Mouse (Mus musculus) thymus, adult 18-20 months (tissue): Measurements from ENCODE around the gene Numb.
"Not testable (repeated sequence)": the region's sequence is repeated elsewhere in the genome, so short reads cannot be mapped to it uniquely, and the experiment has no call there.

Source experiments
- DNase-seq, 2 experiments: peaks; one replicate each; pipeline ENCODE4 v3.0.0; 2022; ENCODE audit warnings: mixed read lengths in 2 of 2

Gene Numb

DNA sequence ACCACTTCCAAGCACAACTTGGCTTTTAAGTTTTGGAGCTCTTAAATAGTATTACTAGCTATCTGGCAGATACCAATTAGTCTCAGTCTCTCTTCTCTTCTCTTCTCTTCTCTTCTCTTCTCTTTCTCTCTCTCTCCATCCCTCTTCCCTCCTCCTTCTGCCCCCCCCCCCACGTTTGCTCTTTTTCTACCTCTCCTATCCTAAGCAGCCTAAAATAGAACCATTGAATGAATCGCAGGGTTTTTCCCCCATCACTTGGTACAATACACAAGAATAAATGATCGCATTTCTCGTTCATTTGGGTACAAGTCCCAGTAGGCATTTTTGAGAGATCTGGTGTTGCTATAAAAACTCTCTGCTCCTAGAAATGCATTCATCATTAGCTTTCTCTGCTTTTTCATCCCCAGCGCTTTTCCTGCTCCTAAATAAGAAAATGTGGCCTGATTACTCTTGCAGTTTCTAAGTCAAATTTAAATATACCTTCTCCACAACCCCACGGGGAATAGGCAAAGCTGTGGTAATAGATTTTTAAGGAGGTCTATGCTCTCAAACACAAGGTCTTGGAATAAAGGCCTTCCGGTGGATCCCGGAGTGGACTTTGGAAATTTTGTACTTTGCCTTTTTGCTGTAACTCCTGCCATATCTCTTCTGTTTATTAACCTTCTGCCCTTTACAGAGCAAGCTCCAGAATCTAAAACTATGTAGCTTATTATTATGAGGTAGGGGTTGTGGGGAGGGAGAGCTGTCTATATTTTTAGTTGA lies 1.2 kb upstream of the Numb start:
- no peak for DNase-seq

DNA sequence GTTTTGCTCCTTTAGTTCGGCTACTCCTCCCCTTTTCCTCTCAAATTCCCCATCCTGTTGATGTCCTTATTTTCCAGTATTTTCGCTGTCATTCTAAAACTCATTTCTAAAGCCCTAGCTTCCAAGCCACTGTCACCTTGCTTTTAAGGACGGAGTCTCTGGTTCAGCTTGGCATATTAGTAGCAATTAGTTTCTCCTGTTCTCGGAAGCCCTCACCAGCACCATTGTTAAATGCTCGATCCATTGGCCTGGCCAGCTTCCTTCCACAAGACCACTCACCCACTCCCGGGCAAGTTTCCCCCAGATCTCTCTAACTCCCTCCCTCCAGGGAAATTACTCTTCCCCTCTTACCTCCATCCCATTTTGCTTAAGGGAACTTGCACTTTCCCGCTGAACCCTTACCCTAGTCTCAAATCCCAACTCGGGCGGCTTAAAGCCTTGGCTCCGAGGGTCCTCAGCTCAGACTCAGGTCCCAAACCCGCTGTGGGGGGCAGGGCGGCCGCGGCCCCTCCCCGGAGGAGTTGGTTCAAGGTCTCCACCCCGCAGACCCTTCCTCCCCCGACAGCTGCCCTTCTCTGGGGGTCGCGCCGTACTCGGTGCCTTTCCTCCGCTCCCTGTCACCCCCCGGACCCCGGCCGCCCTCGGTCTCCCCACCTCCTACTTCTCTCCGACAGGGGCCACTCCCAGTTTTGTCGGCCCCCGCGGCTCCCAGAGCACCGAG lies 853 bp downstream of the Numb start:
- DNase-seq: peak; percentile 30 to 43

DNA sequence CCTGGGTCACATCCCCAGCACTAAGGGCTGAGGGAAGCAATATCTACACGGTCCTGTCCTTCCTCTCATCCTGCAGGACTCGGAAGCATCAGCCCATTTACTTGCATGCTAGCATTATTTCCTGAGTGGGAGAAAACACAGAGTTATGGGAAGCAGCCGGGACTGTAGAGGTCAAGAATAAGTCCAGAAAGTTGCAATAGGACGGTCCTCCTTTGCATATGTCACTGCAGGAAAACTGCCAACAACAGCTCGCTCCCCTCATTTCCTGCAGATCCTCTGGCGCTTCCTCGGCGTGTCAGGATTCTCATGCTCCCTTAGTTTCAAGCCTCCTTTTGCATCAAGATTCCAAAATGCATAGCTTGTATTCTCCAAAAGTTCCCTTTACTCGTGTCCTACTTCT lies 4.8 kb downstream of the Numb start:
- no peak for DNase-seq

DNA sequence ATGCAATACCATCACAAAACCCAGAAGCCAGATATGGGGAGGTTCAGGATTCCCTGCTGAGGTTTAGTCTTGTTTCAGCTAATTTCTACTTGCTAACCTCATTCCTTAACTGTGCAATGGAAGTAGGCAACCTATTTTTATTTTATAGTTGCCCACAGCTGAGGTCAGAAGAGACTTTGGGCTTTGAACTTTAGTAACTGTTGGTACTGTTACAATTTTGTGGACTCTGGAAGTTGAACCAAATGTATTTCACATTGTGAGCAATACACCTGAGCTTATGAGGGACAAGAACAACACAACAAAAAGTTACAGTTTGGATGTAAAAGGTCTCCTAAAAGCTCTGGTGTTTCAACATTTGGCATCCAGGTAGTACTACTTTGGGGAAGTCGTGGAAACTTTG lies 6.9 kb downstream of the Numb start:
- no peak for DNase-seq

DNA sequence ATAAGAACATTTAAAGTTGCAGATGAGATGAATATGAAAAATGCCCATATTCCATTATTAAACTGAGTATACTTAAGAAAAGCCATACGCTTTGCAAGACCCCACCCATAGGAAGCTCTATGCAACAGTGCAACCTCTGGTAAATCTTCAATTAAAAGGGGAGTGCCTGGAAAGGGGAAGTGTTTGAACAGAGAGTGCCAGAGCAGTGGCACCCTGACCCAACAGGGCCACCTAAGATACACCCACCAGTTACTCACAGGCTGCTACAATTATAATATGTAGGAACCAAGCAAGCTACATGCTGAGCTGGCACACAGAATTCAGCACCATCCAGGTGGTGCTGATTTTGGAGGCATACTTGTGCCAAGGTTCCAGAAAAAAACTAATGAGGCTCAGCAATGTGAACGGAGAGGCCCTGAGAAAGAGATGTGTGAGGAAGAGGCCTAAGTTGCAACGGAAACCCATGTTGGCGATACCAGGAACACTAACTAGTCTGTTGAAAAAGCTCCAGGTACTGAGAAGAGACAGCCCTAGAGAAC lies 7.5 kb downstream of the Numb start:
- no peak for DNase-seq

DNA sequence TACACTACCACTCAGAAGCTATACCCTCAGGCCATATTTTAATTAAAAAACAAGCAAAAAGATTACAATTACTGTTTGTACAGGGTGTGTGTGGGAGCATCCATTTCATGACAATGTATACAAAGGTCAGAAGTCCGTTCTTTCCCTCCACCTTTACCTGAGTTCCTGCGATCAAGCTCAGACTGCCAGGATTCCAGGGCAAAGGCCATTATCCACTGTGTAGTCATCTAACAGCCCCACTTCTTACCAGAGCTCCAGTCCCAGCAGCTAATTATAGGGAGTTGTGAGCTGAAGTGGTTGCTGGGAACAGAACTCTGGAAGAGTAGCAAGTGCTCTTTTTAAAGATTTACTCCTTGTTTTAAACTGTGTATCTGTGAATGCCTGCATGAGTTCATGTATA lies 11.3 kb downstream of the Numb start:
- no peak for DNase-seq

DNA sequence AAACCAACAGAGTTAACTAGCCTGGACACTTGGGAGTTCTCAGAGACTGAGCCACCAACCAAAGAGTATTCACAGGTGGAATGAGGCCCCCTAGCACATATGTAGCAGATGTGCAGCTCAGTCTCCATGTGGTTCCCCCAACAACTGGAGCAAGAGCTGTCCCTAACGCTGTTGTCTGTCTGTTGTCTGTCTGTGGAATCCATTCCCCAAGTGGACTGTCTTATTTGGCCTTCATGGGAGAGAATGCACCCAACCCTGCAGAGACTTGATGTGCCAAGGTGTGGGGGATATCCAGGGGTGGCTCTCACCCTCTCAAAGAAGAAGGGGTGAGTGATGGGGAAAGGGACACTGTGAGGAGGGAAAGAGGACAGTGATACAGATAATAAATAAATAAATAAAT lies 28.8 kb downstream of the Numb start:
- DNase-seq: no peak

DNA sequence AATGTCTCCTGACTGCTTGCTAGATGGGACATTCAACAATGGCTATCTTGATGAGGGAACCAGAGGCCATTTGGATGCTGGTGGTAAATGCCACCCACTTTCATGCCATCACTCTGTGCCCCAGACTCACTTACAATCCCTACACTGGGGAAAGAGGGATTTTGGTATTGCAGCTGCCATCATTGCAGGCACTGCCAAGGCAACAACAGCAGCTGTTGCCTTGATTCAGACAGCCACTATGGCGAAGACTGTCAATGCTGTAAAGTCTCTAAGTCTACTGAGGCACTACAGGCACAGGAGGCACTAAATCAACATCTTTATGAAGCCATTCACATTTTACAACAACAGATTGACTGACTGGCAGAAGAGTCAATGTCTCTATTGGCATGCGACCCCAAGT lies 30.5 kb downstream of the Numb start:
- DNase-seq: no peak

DNA sequence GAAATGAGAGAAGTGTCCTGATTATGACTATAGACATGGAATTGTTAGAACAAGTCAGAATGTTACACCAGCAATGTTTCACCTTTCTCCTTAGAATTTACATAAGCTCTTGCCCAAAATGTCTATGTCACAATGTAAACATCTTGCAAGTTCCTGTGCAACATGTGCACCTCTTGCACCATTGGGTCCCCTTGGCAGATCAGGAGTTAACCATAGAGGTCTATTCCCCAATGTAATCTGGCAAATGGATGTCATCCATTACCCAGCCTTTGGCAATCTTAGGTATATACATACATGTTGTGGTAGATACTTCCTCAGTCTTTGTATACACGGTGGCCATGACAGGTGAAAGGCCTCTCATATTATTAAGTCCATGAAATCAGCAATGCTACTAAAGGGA lies 32.6 kb downstream of the Numb start:
- no peak for DNase-seq

DNA sequence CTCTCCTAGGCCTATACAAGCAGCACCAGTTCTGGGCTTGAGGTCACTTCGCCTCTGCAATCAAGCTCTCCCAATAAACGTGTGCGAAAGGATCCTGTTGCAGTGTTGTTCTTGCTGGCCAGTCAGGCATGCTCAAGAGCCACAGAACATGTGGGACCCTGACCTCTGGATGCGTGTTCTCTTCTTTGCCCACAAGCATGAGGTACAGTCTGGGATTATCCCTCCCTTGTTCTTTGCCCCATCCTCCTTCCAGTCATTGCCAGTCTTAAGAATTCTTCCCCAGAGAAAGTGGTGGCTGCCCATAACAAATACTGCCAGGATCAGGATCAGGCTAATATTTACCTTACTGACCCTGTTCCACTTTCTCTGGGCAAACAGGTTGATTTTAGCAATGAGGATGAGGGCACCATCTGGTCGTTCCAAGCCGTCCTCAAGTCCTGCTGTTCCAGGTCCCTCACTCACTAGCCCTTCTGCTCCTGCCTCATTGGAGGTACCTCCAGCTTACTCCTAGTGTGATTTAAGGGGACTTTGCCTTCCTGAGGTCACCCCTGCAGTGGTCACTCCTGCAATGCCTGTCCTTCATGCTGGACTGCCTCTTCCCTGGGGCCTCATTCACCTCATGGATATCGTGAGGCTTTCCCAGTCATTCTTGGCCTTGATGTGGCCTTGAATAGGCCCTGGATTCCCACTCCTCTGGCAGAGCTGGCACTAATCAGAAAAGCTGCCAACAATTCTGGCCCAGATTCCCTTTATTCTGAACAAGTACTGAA lies 36.0 kb downstream of the Numb start:
- DNase-seq: no peak

DNA sequence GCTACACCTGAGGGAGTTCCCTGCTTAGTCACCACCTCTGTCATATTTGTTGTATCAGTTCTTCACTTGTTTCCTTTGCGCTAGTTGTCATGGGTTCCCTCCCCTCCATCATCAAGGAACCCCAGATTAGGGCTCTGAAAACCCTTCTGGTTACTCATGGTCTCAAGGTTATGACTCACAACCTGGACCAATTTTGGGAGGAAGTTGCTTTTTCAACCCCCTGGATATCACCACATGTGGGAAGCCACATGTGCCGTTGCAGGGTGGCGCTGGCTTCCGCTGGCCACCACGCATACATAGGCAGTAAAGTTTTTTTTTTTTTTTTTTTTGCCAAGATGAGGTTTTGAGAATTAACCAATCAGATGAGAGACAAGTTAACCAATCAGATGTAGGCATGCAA lies 36.7 kb downstream of the Numb start:
- DNase-seq: not testable (repeated sequence)

DNA sequence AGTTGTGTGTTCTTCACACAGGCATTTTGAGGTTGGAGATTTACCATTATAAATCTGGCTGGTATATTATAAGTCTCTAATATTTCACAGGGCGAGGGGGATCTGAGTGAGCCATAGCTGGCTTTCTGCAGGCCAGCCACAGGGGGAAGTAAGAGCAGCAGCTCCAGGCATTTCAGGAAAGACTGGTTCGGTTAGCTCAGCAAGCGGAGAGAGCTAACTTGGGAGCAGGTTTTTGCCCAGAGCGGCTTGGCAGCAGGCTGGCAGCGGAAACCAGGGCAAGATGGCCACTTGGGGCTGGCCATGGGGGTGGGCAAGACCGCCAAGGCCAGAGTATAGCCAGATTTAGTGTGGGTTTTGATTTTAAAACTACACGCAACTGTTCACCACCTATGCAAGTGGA lies 39.2 kb downstream of the Numb start:
- DNase-seq: no peak

DNA sequence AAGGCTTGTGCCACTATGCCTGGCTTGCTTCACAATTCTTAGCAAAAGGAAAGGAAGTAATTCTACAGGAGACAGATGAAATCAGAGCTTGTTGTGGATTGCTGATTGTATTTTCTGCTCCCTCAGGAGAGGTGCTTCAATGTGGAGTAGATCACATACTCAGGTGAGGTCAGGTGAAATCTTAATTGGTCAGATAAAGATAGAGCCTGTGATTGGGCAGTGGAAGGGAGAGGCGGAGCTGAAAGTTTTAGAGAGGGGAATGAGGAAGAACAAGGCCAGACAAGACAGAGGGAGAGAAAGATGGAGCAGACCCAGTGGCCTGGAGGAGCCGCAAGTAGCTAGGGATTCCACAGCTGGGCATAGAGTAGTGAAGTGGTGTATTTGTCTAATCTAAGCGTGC lies 39.6 kb downstream of the Numb start:
- no peak for DNase-seq

DNA sequence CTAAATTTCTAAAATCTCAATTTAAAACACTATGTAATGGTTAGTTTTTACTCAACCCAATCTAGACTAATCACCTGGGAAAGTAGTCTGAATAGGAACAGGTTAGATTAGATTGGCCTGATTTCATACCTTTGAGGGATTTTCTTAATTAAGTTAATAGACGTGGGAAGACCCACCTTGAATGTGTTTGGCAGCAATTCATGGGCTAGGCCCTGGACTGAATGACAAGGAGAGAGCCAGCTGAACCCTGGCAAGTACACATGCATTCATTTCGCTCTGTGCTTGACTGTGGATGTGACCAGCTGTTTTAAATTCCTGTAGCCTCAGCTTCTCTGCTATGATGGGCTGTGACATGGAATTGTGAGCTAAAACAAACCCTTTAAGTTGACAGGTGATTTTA lies 40.8 kb downstream of the Numb start:
- no peak for DNase-seq

DNA sequence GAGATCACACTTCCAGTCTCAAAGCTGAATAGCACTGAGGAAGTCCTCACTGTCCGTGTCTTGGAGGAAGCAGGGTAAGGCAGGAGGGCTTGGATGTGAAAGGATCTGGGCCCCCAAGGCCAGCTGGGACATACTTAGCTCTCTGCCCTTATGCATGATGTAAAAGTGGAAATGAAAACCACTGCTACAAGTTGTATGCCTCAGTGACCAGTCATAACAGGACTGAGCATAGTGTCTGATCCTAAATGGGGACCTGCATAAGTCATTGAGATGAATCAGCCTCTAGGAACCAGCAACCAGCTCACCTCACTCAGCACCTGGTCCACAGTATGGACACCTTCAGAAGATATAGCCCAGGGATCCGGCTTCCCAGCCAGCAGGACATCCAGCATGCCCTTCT lies 46.6 kb downstream of the Numb start:
- no peak for DNase-seq

DNA sequence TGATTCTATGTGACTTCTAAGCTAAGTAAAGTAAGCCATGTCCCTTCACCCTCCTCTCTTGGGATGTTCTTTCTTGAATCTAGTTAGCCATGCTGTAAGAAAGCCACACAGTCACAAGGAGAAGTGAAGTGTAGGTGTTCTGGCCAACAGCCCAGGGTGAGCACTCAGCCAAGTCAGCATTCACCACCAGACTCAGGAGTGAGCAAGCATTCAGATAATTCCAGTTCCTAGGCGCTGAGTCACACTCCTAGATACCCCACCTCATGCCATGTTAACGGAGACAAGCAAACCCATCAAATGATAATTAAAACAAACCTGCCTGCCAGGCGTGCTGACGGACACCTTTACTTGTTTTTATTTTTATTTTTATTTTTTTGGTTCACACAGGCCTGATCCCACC lies 47.1 kb downstream of the Numb start:
- DNase-seq: no peak

DNA sequence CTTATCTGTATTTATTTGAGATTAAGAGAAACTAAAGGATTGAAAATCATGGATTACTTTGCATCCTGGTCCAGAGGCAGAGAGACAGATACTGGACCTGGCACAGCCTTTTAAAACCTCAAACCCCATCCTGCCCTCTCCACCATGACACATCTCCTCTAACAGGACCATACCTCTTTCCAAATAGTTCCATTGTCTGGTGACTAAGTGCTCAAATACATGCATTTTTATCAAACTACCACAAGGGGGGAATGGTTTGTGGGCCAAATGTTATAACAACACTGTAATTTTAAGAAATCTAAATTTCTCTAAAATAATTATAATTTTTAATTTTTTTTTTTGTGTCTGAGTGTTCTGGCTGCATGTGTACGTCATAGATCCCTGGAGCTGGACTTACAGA lies 57.2 kb downstream of the Numb start:
- DNase-seq: no peak

DNA sequence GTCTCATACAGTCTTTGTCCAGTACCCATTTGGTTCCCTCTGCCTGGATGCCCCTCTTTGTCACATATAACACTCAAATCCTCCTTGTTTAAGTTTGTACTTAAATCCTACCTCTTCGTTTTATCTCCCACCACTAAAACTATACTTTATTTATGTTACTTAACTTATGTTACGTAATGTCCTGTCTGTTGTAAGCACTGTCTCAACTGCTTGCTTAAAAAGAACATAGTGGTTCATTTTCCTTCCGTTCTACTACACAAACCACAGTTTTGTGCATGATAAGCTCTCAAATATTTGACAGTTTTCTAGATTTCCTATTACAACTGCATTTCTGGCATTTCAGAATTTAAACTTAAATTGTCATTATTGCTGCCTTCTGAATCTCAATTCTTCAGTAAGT lies 59.9 kb downstream of the Numb start:
- no peak for DNase-seq

DNA sequence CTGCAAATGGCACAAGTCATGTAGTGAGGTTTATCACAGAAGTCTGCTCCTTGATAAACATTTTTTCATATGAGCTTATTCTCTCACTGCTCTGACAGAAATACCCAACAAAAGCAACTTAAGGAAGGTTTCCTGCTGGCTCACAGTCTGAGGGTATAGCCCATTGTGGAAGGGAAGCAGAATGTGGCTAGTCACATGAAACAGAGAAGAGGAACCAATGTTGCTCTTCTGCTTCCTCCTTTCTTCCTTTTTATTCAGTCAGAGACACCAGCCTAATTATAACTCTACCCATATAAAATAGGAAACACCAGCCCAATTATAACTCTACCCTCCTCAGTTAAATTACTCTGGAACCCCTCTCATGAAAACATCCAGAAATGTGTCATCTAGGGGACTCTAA lies 61.0 kb downstream of the Numb start:
- no peak for DNase-seq

DNA sequence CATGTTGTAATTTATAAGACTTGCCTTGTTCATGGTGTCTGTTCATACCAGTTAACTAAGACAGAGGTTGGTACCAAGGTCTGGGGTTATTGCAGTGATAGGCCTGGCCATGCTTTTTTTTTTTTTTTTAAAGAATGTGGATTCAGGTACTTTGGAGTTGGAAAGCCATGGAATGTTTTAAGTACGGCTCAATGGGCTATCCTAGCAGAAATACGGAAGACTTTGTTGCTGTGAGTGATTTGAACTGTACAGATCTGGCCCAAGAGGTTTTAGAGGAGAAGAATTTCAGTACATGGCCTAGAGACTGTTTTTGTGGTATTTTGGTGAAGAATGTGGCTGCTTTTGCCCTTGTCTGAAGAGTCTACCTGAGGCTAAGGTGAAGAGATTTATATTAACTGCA lies 63.7 kb downstream of the Numb start:
- DNase-seq: no peak

DNA sequence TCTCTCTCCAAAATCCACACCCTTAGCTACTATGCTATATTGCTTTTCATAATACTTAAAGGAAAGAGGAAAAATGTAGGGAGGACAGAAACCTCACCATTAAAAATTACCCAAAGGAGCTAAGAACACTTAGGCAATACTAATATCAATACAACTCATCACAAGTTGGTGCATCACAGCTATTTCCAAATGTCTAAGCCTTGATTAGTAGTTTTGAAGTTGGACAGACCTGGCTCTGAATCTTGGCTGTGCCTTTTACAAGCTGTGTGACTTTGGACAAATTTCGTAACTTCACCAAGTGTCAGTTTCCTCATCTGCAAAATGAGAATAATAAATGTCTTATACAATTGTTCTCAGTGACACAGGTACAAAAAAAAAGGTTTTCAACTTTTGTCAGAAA lies 66.5 kb downstream of the Numb start:
- DNase-seq: no peak

DNA sequence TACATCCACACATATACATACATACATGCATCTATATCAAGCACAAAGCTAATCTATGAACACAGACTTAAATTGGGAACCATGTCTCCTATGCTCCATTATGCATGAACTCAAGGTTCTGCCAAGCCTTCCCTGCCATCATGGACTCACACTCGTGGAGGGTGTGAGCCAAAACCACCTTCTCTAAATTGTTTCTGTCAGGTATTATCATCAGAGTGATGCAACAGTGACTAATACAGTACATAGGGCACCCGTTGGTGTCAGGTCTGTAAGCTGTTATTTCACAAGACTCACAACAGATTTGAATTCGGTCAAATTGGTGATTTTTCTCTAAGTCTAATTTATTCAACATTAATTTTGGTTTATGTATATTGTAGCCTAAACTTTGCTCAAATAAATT lies 67.5 kb downstream of the Numb start:
- DNase-seq: no peak

DNA sequence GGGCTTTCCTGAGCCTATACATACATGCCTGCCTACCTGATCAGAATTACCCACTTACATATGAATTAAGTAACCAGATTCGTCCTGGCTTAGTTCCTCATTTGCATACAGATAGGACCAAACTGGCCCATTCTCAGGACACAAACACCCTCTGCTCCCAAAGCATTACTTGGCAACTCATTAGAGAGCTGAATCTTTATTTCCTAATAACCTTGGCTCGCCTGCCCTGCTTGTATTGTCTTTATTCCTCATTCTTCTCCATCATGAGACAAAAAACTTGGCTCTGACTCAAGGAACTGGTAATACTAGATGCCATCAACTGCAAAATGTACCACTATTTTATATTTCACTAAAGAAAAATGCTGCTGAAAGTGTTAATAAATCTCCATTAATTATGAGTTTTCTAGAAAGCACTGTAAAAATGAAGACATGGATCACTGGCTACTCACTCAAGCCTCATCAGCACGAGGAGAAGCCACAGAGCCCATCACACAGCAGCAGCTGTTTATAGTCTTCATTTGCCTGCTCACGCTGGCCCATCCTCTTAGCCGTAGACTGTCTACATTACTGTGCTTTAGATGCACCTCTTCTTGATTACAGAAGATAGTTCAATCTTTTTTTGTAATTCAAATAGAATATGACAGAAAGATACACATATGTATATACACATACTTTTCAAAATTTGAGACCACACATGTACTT lies 69.1 kb downstream of the Numb start:
- no peak for DNase-seq
